Mouse (Mus musculus) liver, embryonic 13.5 days (tissue): ENCODE results near the gene 4930524J08Rik. TPM values are rescaled to one million over a fixed set of nuclear protein-coding genes. Genes with fewer than 3 reads are reported as not detected.

Source experiments
- ATAC-seq: fragments of 200-750 bp; cut with Nextera tagmentation; 2 replicates; pipeline ENCODE4 v1.8.0; 2017; ENCODE audit warnings: low read depth, mild to moderate bottlenecking, moderate number of reproducible peaks, moderate library complexity
- DNase-seq: peaks from one replicate; pipeline ENCODE4 v3.0.0; 2022
- H3K27ac ChIP-seq: fragments of 300-500 bp; sonication (generic); 2 replicates; pipeline ENCODE4 v1.5.1; 2015; ENCODE audit warnings: moderate library complexity, mild to moderate bottlenecking, inconsistent platforms
- H3K27me3 ChIP-seq: fragments of 300-500 bp; sonication (generic); 2 replicates; pipeline ENCODE4 v1.6.1; 2015; ENCODE audit warnings: mild to moderate bottlenecking, inconsistent platforms
- H3K36me3 ChIP-seq: fragments of 300-500 bp; sonication (generic); 2 replicates; pipeline ENCODE4 v1.6.1; 2015; ENCODE audit warnings: mild to moderate bottlenecking, inconsistent platforms
- H3K4me1 ChIP-seq: fragments of 300-500 bp; sonication (generic); replicated peaks from 2 replicates; pipeline ENCODE4 v1.6.1; 2015; ENCODE audit warnings: inconsistent platforms
- H3K4me2 ChIP-seq: fragments of 300-500 bp; sonication (generic); 2 replicates; pipeline ENCODE4 v1.6.1; 2015; ENCODE audit warnings: inconsistent platforms, mild to moderate bottlenecking, moderate library complexity
- H3K4me3 ChIP-seq: fragments of 300-500 bp; sonication (generic); replicated peaks from 2 replicates; pipeline ENCODE4 v1.5.1; 2015; ENCODE audit warnings: mild to moderate bottlenecking, inconsistent platforms
- H3K9ac ChIP-seq: fragments of 300-500 bp; sonication (generic); 2 replicates; pipeline ENCODE4 v1.6.1; 2015; ENCODE audit warnings: mild to moderate bottlenecking, inconsistent platforms
- H3K9me3 ChIP-seq: fragments of 300-500 bp; sonication (generic); replicated peaks from 2 replicates; pipeline ENCODE4 v1.6.1; 2016; ENCODE audit warnings: inconsistent platforms
- WGBS: fragments of 180-500 bp; shearing (Covaris S2); methylation state at CpG from one replicate; pipeline ENCODE4 v1.1.7; 2015; ENCODE audit not compliant: insufficient replicate concordance; 5-methylcytosine and 5-hydroxymethylcytosine counted together
- polyA plus RNA-seq: library from polyadenylated mRNA; unstranded; fragments of >200 nt; fragmentation: Nextera tagmentation; extraction: Ambion mirVana; gene quantifications from 2 replicates; pipeline ENCODE4 v1.2.1, GENCODE M21; 2015

4930524J08Rik gene
- polyA plus RNA-seq, result 0.46 and 0.59 TPM in 2 replicates

GRCm38 (mm10) chr5:99978699-99979442, at the start of gene 4930524J08Rik, which contains the start of gene Hnrnpd:
Gene 4930524J08Rik, plus strand, starts transcription at chr5:99979061.
Gene Hnrnpd, minus strand, starts transcription at chr5:99978938.
- Histone ChIP-seq H3K4me3 (peak within 1 kb of the TSS; percentile 97), H3K27ac (peak within 1 kb of the TSS; percentile 94), H3K36me3 (peaks cover 14% of the 10 kb centered on the region), H3K27me3 (no peaks in the 10 kb centered on the region), H3K4me2 (peak within 1 kb of the TSS; percentile 89), H3K9ac (peak within 1 kb of the TSS; percentile 98), H3K9me3 (no peaks in the 10 kb centered on the region), H3K4me1 (peaks cover 43% of the 10 kb centered on the region)
- under 1% methylated on average over 95 of the region's 97 CpGs for WGBS
- DNase-seq (peak; percentile 92), ATAC-seq (peak; percentile 95)

- WGBS, result 58% methylated on average over 6 of the region's 6 CpGs
- no peaks in the 10 kb centered on the region for H3K4me1 ChIP-seq
- DNase-seq, result no peak
- H3K4me2 ChIP-seq, result no peak overlapping the region
- H3K9ac ChIP-seq, result no peak overlapping the region
- H3K9me3 ChIP-seq, result no peaks in the 10 kb centered on the region
- no peak overlapping the region for H3K27ac ChIP-seq
- ATAC-seq, result no peak
- no peaks in the 10 kb centered on the region for H3K27me3 ChIP-seq
- no peaks in the 10 kb centered on the region for H3K36me3 ChIP-seq
- H3K4me3 ChIP-seq, result no peak overlapping the region
Observed at GRCm38 (mm10) chr5:99931910-99932309, 47.0 kb upstream of the 4930524J08Rik start.

GRCm38 (mm10) chr5:99939440-99939839, 39.4 kb upstream of the 4930524J08Rik start:
- no peak for ATAC-seq
- Histone ChIP-seq H3K9ac (no peak overlapping the region), H3K27ac (no peak overlapping the region), H3K4me1 (no peaks in the 10 kb centered on the region), H3K9me3 (no peaks in the 10 kb centered on the region), H3K36me3 (no peaks in the 10 kb centered on the region), H3K27me3 (no peaks in the 10 kb centered on the region), H3K4me2 (no peak overlapping the region), H3K4me3 (no peak overlapping the region)
- WGBS, result 66% methylated on average over 3 of the region's 3 CpGs
- DNase-seq, result no peak

GRCm38 (mm10) chr5:99941273-99941672, 37.6 kb upstream of the 4930524J08Rik start:
- H3K4me2 ChIP-seq, result no peak overlapping the region
- H3K36me3 ChIP-seq, result peaks cover 9% of the 10 kb centered on the region; the same call in 1 of the 2 replicates
- WGBS, result 67% methylated on average over 10 of the region's 10 CpGs
- DNase-seq, result no peak
- H3K27me3 ChIP-seq, result no peaks in the 10 kb centered on the region
- H3K4me1 ChIP-seq, result no peaks in the 10 kb centered on the region
- no peak overlapping the region for H3K4me3 ChIP-seq
- no peak overlapping the region for H3K27ac ChIP-seq
- no peak for ATAC-seq
- H3K9me3 ChIP-seq, result no peaks in the 10 kb centered on the region
- H3K9ac ChIP-seq, result no peak overlapping the region

GRCm38 (mm10) chr5:99941776-99942502, 36.9 kb upstream of the 4930524J08Rik start:
- Histone ChIP-seq H3K4me2 (no peak overlapping the region), H3K27me3 (no peaks in the 10 kb centered on the region), H3K4me3 (no peak overlapping the region), H3K4me1 (no peaks in the 10 kb centered on the region), H3K36me3 (peaks cover 9% of the 10 kb centered on the region; the same call in 1 of the 2 replicates), H3K27ac (no peak overlapping the region), H3K9ac (no peak overlapping the region), H3K9me3 (no peaks in the 10 kb centered on the region)
- ATAC-seq (no peak), DNase-seq (no peak)
- 70% methylated on average over 10 of the region's 10 CpGs for WGBS

- Histone ChIP-seq H3K9me3 (no peaks in the 10 kb centered on the region), H3K4me3 (no peak overlapping the region), H3K27ac (no peak overlapping the region), H3K4me2 (no peak overlapping the region), H3K4me1 (peaks cover 10% of the 10 kb centered on the region; the same call in 1 of the 2 replicates), H3K36me3 (peaks cover 16% of the 10 kb centered on the region), H3K27me3 (no peaks in the 10 kb centered on the region), H3K9ac (no peak overlapping the region)
- ATAC-seq (peak; percentile 71), DNase-seq (no peak)
- WGBS, result 63% methylated on average over 5 of the region's 5 CpGs
Observed at GRCm38 (mm10) chr5:99952513-99952912, 26.3 kb upstream of the 4930524J08Rik start.

GRCm38 (mm10) chr5:99953883-99954282, 25.0 kb upstream of the 4930524J08Rik start:
- H3K36me3 ChIP-seq, result peaks cover 24% of the 10 kb centered on the region

GRCm38 (mm10) chr5:99958666-99959065, 20.2 kb upstream of the 4930524J08Rik start:
- ATAC-seq, result no peak
- DNase-seq, result no peak

More at GRCm38 (mm10) chr5:99953883-99954282, 25.0 kb upstream of the 4930524J08Rik start:
- H3K9me3 ChIP-seq, result no peaks in the 10 kb centered on the region
- H3K4me1 ChIP-seq, result peaks cover 10% of the 10 kb centered on the region; the same call in 1 of the 2 replicates
- ATAC-seq, result no peak
- no peak for DNase-seq
- no peak overlapping the region for H3K9ac ChIP-seq
- H3K27ac ChIP-seq, result no peak overlapping the region
- WGBS, result 48% methylated on average over 1 of the region's 1 CpGs
- no peaks in the 10 kb centered on the region for H3K27me3 ChIP-seq
- H3K4me2 ChIP-seq, result no peak overlapping the region
- no peak overlapping the region for H3K4me3 ChIP-seq

GRCm38 (mm10) chr5:99959236-99959936, 19.5 kb upstream of the 4930524J08Rik start:
- H3K4me2 ChIP-seq, result no peak overlapping the region
- WGBS, result 82% methylated on average over 2 of the region's 2 CpGs
- H3K27ac ChIP-seq, result no peak overlapping the region
- 0 out of 2 replicates have a peak, but pooled peaks cover 4% of the 10 kb centered on the region for H3K4me1 ChIP-seq
- H3K4me3 ChIP-seq, result no peak overlapping the region
- no peaks in the 10 kb centered on the region for H3K27me3 ChIP-seq
- no peak for DNase-seq
- H3K36me3 ChIP-seq, result peaks cover 60% of the 10 kb centered on the region
- no peak overlapping the region for H3K9ac ChIP-seq
- no peaks in the 10 kb centered on the region for H3K9me3 ChIP-seq
- ATAC-seq, result no peak

More at GRCm38 (mm10) chr5:99958666-99959065, 20.2 kb upstream of the 4930524J08Rik start:
- H3K9me3 ChIP-seq, result no peaks in the 10 kb centered on the region
- 0 out of 2 replicates have a peak, but pooled peaks cover 4% of the 10 kb centered on the region for H3K4me1 ChIP-seq
- no peak overlapping the region for H3K9ac ChIP-seq
- no peak overlapping the region for H3K4me3 ChIP-seq
- no peaks in the 10 kb centered on the region for H3K27me3 ChIP-seq
- no peak overlapping the region for H3K27ac ChIP-seq
- H3K36me3 ChIP-seq, result peaks cover 53% of the 10 kb centered on the region
- no peak overlapping the region for H3K4me2 ChIP-seq
- WGBS, result 87% methylated on average over 1 of the region's 1 CpGs

- ATAC-seq (no peak), DNase-seq (no peak)
- 53% methylated on average over 2 of the region's 2 CpGs for WGBS
- Histone ChIP-seq H3K36me3 (peaks cover 65% of the 10 kb centered on the region), H3K4me1 (0 out of 2 replicates have a peak, but pooled peaks cover 4% of the 10 kb centered on the region), H3K9ac (no peak overlapping the region), H3K27me3 (no peaks in the 10 kb centered on the region), H3K9me3 (no peaks in the 10 kb centered on the region), H3K4me3 (no peak overlapping the region), H3K27ac (no peak overlapping the region), H3K4me2 (no peak overlapping the region)
Observed at GRCm38 (mm10) chr5:99959960-99960359, 18.9 kb upstream of the 4930524J08Rik start.

GRCm38 (mm10) chr5:99973941-99974340, 4.9 kb upstream of the 4930524J08Rik start:
- H3K27me3 ChIP-seq, result no peaks in the 10 kb centered on the region
- DNase-seq (no peak), ATAC-seq (no peak)
- H3K4me1 ChIP-seq, result peaks cover 51% of the 10 kb centered on the region
- no peaks in the 10 kb centered on the region for H3K9me3 ChIP-seq
- H3K36me3 ChIP-seq, result peaks cover 40% of the 10 kb centered on the region
- peak overlapping the region; percentile 51 for H3K4me2 ChIP-seq
- whole genome bisulfite sequencing, result 13% methylated on average over 2 of the region's 2 CpGs
- H3K27ac ChIP-seq, result no peak overlapping the region; the same call in 1 of the 2 replicates
- peak overlapping the region; percentile 49; the same call in 1 of the 2 replicates for H3K9ac ChIP-seq
- peak overlapping the region; percentile 14 for H3K4me3 ChIP-seq
